Mouse (Mus musculus) olfactory bulb, adult 2 months (tissue): ENCODE measurements around the gene Ccdc13. TPM values are rescaled to one million over a fixed set of nuclear protein-coding genes. Genes with fewer than 3 reads are reported as not detected.

Source experiments
- H3K27ac ChIP-seq: fragments of 200-500 bp; 2 replicates; pipeline ENCODE4 v1.5.1; 2012; ENCODE audit warnings: low read depth, low read length; ENCODE audit not compliant: insufficient read depth
- H3K4me1 ChIP-seq: fragments of 200-500 bp; 2 replicates; pipeline ENCODE4 v1.6.1; 2012; ENCODE audit warnings: low read length; ENCODE audit not compliant: control insufficient read depth, insufficient read depth
- H3K4me3 ChIP-seq: fragments of 200-500 bp; 2 replicates; pipeline ENCODE4 v1.5.1; 2012; ENCODE audit warnings: mild to moderate bottlenecking, low read depth, low read length, moderate library complexity; ENCODE audit not compliant: insufficient read depth
- CTCF ChIP-seq: fragments of 200-500 bp; IDR thresholded peaks from 2 replicates; pipeline ENCODE4 v1.5.1; 2012; ENCODE audit warnings: low read depth, mild to moderate bottlenecking, low read length, moderate library complexity; ENCODE audit not compliant: insufficient read depth
- POLR2A ChIP-seq: fragments of 200-500 bp; IDR thresholded peaks from 2 replicates; pipeline ENCODE4 v1.6.1; 2012; ENCODE audit warnings: mild to moderate bottlenecking, low read depth, low read length, moderate library complexity; ENCODE audit not compliant: insufficient read depth
- WGBS: fragments of 180-500 bp; shearing (Covaris S2); methylation state at CpG from one replicate; pipeline ENCODE4 v1.1.7; 2018; 5-methylcytosine and 5-hydroxymethylcytosine counted together
- polyA plus RNA-seq: library from polyadenylated mRNA; stranded (reverse); fragments of >200 nt; gene quantifications from 2 replicates; pipeline ENCODE4 v1.2.4, GENCODE M21; 2012; ENCODE audit warnings: low replicate concordance; ENCODE audit not compliant: missing spikeins, insufficient read depth, insufficient read length

Ccdc13 gene
- polyA plus RNA-seq, result not detected in 2 replicates

- H3K27ac ChIP-seq, result no peak within 1 kb of the TSS
- peaks cover 7% of the 10 kb centered on the region for H3K4me1 ChIP-seq
- peak within 1 kb of the TSS; percentile 56 for H3K4me3 ChIP-seq
- TF ChIP-seq POLR2A, result peak; percentile 34; the same call in 1 of the 2 replicates
- TF ChIP-seq CTCF, result no peak
- 5% methylated on average over 61 of the region's 61 CpGs for WGBS
These were observed at the start of gene Ccdc13 for GRCm38 (mm10) chr9:121838829-121839621. TSS of gene Ccdc13 (minus strand) at chr9:121839461.

- Histone ChIP-seq H3K4me1 (peaks cover 2% of the 10 kb centered on the region; the same call in 1 of the 2 replicates), H3K4me3 (no peak overlapping the region), H3K27ac (no peak overlapping the region)
- WGBS, result 69% methylated on average over 7 of the region's 7 CpGs
- TF ChIP-seq POLR2A (no peak), CTCF (no peak)
These were observed 42.8 kb upstream of the Ccdc13 start for GRCm38 (mm10) chr9:121882015-121882457.

- 77% methylated on average over 6 of the region's 6 CpGs for WGBS
- Histone ChIP-seq H3K27ac (no peak overlapping the region), H3K4me3 (no peak overlapping the region), H3K4me1 (peaks cover 5% of the 10 kb centered on the region; the same call in 1 of the 2 replicates)
- TF ChIP-seq CTCF (no peak), POLR2A (no peak)
These were observed 42.0 kb upstream of the Ccdc13 start for GRCm38 (mm10) chr9:121881301-121881700.

DNA sequence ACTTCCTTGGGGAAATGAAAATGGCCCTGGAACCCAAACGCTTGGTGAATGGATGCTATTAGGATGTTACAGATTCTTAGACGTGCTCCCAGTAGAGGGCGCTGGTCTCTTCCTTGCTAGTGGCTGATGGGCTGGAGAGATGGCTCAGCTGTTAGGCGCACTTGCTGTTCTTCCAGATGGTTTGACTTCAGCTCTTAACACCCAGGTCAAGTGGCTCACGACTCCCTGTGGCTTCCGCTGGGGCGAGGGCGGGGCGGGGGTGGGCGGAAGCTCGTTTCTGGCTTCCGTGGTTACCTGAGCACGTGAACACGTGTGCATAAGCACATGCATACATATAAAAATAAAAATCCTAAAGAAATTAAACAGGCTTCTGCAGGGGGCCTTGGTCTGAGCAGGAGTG is 41.6 kb upstream of the Ccdc13 start:
- H3K4me3 ChIP-seq, result no peak overlapping the region
- H3K27ac ChIP-seq, result no peak overlapping the region
- peaks cover 5% of the 10 kb centered on the region; the same call in 1 of the 2 replicates for H3K4me1 ChIP-seq
- TF ChIP-seq CTCF, result no peak
- no peak for TF ChIP-seq POLR2A
- 21% methylated on average over 14 of the region's 14 CpGs for WGBS

DNA sequence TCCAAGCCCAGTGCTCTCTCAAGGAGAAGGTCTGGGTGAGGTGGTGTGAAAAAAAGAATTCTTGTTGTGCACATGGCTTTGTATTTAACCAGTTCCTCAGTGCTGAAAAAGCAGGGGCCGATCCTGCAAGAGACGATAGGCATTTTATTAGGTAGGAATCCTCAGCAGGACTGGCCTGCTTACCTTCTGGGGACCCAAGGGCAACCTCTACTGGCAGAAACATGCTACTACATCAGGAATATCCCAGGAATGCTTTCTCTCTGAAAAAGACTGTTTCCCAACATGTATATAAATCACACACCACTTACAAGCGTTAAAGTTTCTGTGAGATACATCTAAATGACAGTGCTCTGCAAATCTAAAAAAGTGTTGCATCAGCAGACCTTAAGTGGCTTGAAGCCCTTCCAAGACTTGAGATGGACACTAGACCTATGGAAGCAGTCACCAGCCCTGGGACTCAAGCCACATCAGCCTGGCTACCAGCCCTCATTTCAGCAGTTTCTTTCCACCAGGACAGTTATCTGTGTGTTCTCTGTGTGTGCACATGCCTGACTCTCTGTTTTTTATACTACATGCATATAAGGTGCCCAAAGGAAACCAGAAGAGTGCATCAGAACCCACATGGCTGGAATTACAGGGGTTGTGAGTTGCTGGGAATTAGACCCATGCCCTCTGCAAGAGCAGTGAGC is 37.9 kb upstream of the Ccdc13 start:
- H3K4me1 ChIP-seq, result peaks cover 5% of the 10 kb centered on the region; the same call in 1 of the 2 replicates

GRCm38 (mm10) chr9:121873578-121873977 is 34.3 kb upstream of the Ccdc13 start:
- Histone ChIP-seq H3K27ac (no peak overlapping the region), H3K4me3 (no peak overlapping the region), H3K4me1 (peaks cover 6% of the 10 kb centered on the region)
- TF ChIP-seq POLR2A (no peak), CTCF (no peak)

More for the DNA sequence above, 37.9 kb upstream of the Ccdc13 start:
- no peak for TF ChIP-seq CTCF
- no peak for TF ChIP-seq POLR2A
- no peak overlapping the region for H3K27ac ChIP-seq
- 7% methylated on average over 3 of the region's 3 CpGs for WGBS
- no peak overlapping the region for H3K4me3 ChIP-seq

DNA sequence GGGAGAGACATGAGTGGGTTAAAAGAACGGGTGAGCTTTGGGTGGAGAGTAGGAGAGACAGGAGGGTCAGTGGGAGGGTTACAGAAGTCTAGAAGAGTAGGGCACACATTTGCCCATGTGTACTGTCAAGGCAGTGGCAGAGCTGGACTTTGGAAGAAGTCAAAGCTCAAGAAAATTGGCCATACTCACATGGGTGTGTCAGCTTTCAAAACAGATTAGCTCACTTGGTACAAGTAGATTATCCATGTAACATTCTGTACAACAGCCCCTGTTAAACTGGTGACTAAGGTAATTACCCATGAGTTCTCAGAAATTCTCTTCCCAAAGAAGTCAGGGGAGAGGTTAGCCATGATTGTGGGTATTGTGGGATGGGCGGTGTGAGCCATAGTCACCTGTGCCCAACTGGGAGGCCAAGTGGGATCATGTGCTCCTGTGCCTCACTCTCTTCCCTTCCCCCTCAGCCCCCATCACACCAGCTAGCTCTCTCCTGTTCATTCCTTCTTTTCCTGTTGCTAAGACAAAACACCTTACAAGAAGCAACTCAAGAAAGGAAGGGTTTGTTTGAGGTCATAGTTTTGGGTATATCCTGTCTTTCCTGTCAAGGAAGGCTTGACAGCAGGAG is 32.9 kb upstream of the Ccdc13 start:
- no peak overlapping the region for H3K4me3 ChIP-seq
- TF ChIP-seq CTCF (no peak), POLR2A (no peak)
- H3K4me1 ChIP-seq, result peaks cover 6% of the 10 kb centered on the region
- no peak overlapping the region for H3K27ac ChIP-seq
- WGBS, result 83% methylated on average over 2 of the region's 2 CpGs

DNA sequence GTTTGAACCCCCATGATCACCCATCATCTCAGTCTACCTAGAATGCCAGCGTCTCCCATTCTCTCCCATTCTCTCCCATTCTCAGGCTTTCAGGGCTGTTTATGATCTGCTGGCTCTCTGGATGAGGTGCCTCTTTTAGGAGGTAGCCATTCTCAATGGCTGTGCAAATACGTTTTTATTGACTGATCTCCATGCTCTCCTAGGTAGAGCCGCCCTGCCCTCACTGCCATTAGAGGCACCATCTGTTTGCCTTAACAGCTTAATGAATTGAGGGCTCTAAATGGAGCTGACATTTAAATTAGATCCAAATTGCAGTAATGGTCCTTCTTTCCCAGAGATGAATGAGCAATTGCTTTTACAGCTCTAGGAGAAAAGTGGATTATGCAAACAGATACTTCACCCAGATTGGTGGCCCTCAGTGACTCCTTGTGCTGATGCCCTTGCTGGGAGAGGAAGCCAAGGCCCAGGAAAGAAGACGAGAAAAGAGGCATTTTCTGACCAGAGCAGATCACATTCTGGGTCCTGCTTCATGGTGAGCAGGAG is 30.8 kb upstream of the Ccdc13 start:
- 57% methylated on average over 4 of the region's 4 CpGs for WGBS
- Histone ChIP-seq H3K27ac (no peak overlapping the region), H3K4me3 (no peak overlapping the region), H3K4me1 (peaks cover 4% of the 10 kb centered on the region)
- TF ChIP-seq CTCF (no peak), POLR2A (no peak)

GRCm38 (mm10) chr9:121869432-121869831 is 30.2 kb upstream of the Ccdc13 start:
- no peak overlapping the region for H3K4me3 ChIP-seq
- no peak overlapping the region for H3K27ac ChIP-seq
- no peak for TF ChIP-seq CTCF
- TF ChIP-seq POLR2A, result no peak
- H3K4me1 ChIP-seq, result peaks cover 4% of the 10 kb centered on the region
- 92% methylated on average over 5 of the region's 5 CpGs for WGBS
